In the genomic region with DNA sequence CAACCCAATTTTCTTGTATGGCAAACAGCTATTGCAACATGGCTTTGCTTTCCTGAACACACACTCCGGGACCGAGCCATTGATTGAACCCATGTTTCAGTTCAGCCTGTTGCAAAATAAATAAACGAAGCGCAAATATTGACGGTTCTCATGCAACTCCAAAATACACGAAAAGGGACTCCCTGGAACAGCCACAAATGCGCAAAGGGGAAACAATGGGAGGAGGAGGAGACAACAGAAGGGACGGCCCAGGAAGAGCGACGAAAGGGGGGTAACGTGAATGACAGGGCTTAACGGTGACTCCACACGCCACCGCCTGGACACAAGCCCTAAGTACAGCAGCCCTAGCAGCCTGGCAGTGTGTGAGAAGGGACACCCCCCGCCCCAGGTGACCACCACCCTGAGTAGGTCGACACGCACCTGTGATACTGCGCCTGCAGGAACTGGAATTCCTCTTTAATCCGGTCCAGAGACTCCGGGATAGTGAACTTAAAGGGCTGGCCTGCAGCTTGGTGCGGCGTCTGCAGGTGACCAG, we compare ENCODE assay signal across 8 mouse cellular contexts. TPM values are rescaled to one million over a fixed set of nuclear protein-coding genes. Genes with fewer than 3 reads are reported as not detected.
DNase-seq lines count a peak whose midpoint lies in the region; ATAC-seq and TF ChIP-seq lines count a peak whose summit lies in the region.

No protein-coding gene starts in this region.

- intact Hi-C loops in heart, postnatal 36 days (cut with DNase I), result loop anchor here (2.0 to 10.0 kb wide), 3 partner anchors 72 to 158 kb away; no protein-coding TSS in a partner anchor

- TF ChIP-seq CTCF in ES-Bruce4 (IDR thresholded peaks at IDR 0.05; ENCODE audit: low read depth, low read length), result peak; percentile 73
- TF ChIP-seq CTCF in layer of hippocampus, adult 2 months (conservative IDR thresholded peaks at IDR 0.05), result peak; percentile 87
- TF ChIP-seq CTCF in lung, adult 2 months (IDR thresholded peaks at IDR 0.05; ENCODE audit: insufficient read depth, low read length), result peak; percentile 86

- peak overlapping the region; percentile 93 for H3K4me3 ChIP-seq in ES-Bruce4 (ENCODE audit: low read depth, low read length)
- peak overlapping the region; percentile 94 for H3K4me3 ChIP-seq in forebrain, embryonic 16.5 days (replicated peaks; ENCODE audit: low read length)
- peak overlapping the region; percentile 83 for H3K4me3 ChIP-seq in layer of hippocampus, adult 2 months
- peak overlapping the region; percentile 86 for H3K4me3 ChIP-seq in lung, adult 2 months (replicated peaks; ENCODE audit: extremely low read depth, low read depth, low read length)

- TF ChIP-seq POLR2A in ES-Bruce4 (IDR thresholded peaks at IDR 0.05; ENCODE audit: insufficient read depth, low read length), result no peak
- TF ChIP-seq POLR2A in lung, adult 2 months (IDR thresholded peaks at IDR 0.05; ENCODE audit: borderline replicate concordance, extremely low read depth, low read depth, low read length), result peak; percentile 55; the same call in 1 of the 2 replicates

- peak overlapping the region; percentile 91 for H3K9ac ChIP-seq in ES-Bruce4 (ENCODE audit: low read depth, poor library complexity, severe bottlenecking)
- peak overlapping the region; percentile 82 for H3K9ac ChIP-seq in forebrain, embryonic 16.5 days (replicated peaks; ENCODE audit: low read depth, low read length)

- no peaks in the 10 kb centered on the region for H3K9me3 ChIP-seq in ES-Bruce4 (replicated peaks; ENCODE audit: control insufficient read depth, insufficient read depth, low read length, poor library complexity, severe bottlenecking)
- H3K9me3 ChIP-seq in forebrain, embryonic 16.5 days (ENCODE audit: control insufficient read depth, low read length), result no peaks in the 10 kb centered on the region

- no peak overlapping the region for H3K27ac ChIP-seq in ES-Bruce4 (ENCODE audit: insufficient read depth, low read length)
- peak overlapping the region; percentile 94 for H3K27ac ChIP-seq in forebrain, embryonic 16.5 days (ENCODE audit: low read length)
- peak overlapping the region; percentile 97 for H3K27ac ChIP-seq in layer of hippocampus, adult 2 months

- no peaks in the 10 kb centered on the region for H3K27me3 ChIP-seq in ES-Bruce4 (ENCODE audit: control insufficient read depth, insufficient read depth, low read length, poor library complexity, severe bottlenecking)
- H3K27me3 ChIP-seq in forebrain, embryonic 16.5 days (replicated peaks; ENCODE audit: control insufficient read depth, insufficient read depth, low read length), result no peaks in the 10 kb centered on the region; the same call in 1 of the 2 replicates

- DNase-seq in heart, postnatal 36 days, result peak; percentile 77 to 78
- peak; percentile 80 to 89 for DNase-seq in layer of hippocampus, adult 2 months (ENCODE audit: low spot score in 2 of 2)
- peak; percentile 86 for DNase-seq in lung, adult 2 months
- DNase-seq in testis, postnatal 14 days (ENCODE audit: low spot score), result peak; percentile 53

- under 1% methylated on average over 22 of the region's 22 CpGs for WGBS in forebrain, embryonic 16.5 days
- WGBS in lung, adult 2 months, result under 1% methylated on average over 22 of the region's 22 CpGs

- ATAC-seq in cerebellum, adult (ENCODE audit: insufficient number of reproducible peaks, low FRiP score, low TSS enrichment), result peak; percentile 34; the same call in 1 of the 2 replicates
- peak; percentile 22 for ATAC-seq in forebrain, embryonic 16.5 days
- peak; percentile 71 for ATAC-seq in neutrophil, adult 5-6 weeks (ENCODE audit: extremely low read depth, insufficient number of reproducible peaks, low FRiP score, poor library complexity, severe bottlenecking)

- no peaks in the 10 kb centered on the region for H3K4me1 ChIP-seq in ES-Bruce4 (ENCODE audit: control insufficient read depth, insufficient read depth, low read length)
- peaks cover 36% of the 10 kb centered on the region for H3K4me1 ChIP-seq in forebrain, embryonic 16.5 days (replicated peaks; ENCODE audit: control insufficient read depth, insufficient read depth, low read length)
- H3K4me1 ChIP-seq in lung, adult 2 months (ENCODE audit: control insufficient read depth, insufficient read depth, low read length), result peaks cover 19% of the 10 kb centered on the region

- TF ChIP-seq EP300 in ES-Bruce4 (IDR thresholded peaks at IDR 0.05; ENCODE audit: insufficient read depth, low read depth, low read length), result no peak

- H3K36me3 ChIP-seq in ES-Bruce4 (ENCODE audit: control insufficient read depth, insufficient read depth, low read length, poor library complexity, severe bottlenecking), result peaks cover 22% of the 10 kb centered on the region
- no peaks in the 10 kb centered on the region for H3K36me3 ChIP-seq in forebrain, embryonic 16.5 days (ENCODE audit: control insufficient read depth, insufficient read depth)

- H3K4me2 ChIP-seq in forebrain, embryonic 16.5 days (ENCODE audit: low read length), result peak overlapping the region; percentile 57

RNA-seq across cellular contexts. Expression of gene Tle1, which starts 1.8 kb away (rescaled TPM):
- 35.0 and 37.7 TPM in 2 replicates for polyA plus RNA-seq in ES-Bruce4 (2011; ENCODE audit: insufficient read depth, insufficient read length, low read depth, missing spikeins)
- polyA plus RNA-seq in forebrain, embryonic 16.5 days (2015; fragmentation: Nextera tagmentation; extraction: Ambion mirVana), result 32.0 and 33.4 TPM in 2 replicates
- total RNA-seq in heart, postnatal 36 days (2021), result 1 to 10 TPM; 7.4 to 7.9 TPM
- 10 to 100 TPM; 77.1 to 87.0 TPM for total RNA-seq in layer of hippocampus, adult 2 months (2021)
- 36.2 and 53.1 TPM in 2 replicates for polyA plus RNA-seq in lung, adult 2 months (2012; rRNA removed)
- 16.5 and 21.4 TPM in 2 replicates for total RNA-seq in neutrophil, adult 5-6 weeks (2017)
